ENCODE assay signal across 7 mouse cellular contexts in genomic region chr14:76818256-76819010, GRCm38 (mm10).
DNase-seq lines count a peak whose midpoint lies in the region; ATAC-seq and TF ChIP-seq lines count a peak whose summit lies in the region.

No protein-coding gene starts in this region.

- no peak overlapping the region for H3K4me3 ChIP-seq in neural tube, embryonic 15.5 days (replicated peaks)
- H3K4me3 ChIP-seq in intestine, postnatal 0 days (ENCODE audit: low read depth, low read length) = no peak overlapping the region
- no peak overlapping the region for H3K4me3 ChIP-seq in liver, embryonic 15.5 days (replicated peaks)
- no peak overlapping the region for H3K4me3 ChIP-seq in stomach, postnatal 0 days (ENCODE audit: low read depth, low read length)
- H3K4me3 ChIP-seq in forebrain, postnatal 0 days (ENCODE audit: low read depth, low read length) = no peak overlapping the region

- no peak overlapping the region for H3K9ac ChIP-seq in neural tube, embryonic 15.5 days (replicated peaks)
- H3K9ac ChIP-seq in intestine, postnatal 0 days (ENCODE audit: low read depth, low read length) = no peak overlapping the region
- H3K9ac ChIP-seq in liver, embryonic 15.5 days = no peak overlapping the region
- 0 out of 2 replicates have a peak overlapping the region, but pooled peaks have one; percentile 27 for H3K9ac ChIP-seq in stomach, postnatal 0 days (ENCODE audit: low read length)
- H3K9ac ChIP-seq in forebrain, postnatal 0 days = no peak overlapping the region

- H3K4me2 ChIP-seq in neural tube, embryonic 15.5 days = no peak overlapping the region
- no peak overlapping the region for H3K4me2 ChIP-seq in intestine, postnatal 0 days (replicated peaks; ENCODE audit: low read depth)
- H3K4me2 ChIP-seq in liver, embryonic 15.5 days = peak overlapping the region; percentile 18; the same call in 1 of the 2 replicates
- H3K4me2 ChIP-seq in stomach, postnatal 0 days (replicated peaks; ENCODE audit: low read depth) = peak overlapping the region; percentile 5; the same call in 1 of the 2 replicates
- no peak overlapping the region for H3K4me2 ChIP-seq in forebrain, postnatal 0 days (ENCODE audit: low read depth)

- TF ChIP-seq EP300 in stomach, postnatal 0 days (optimal IDR thresholded peaks at IDR 0.05) = no peak

- WGBS in neural tube, embryonic 15.5 days = 65% methylated on average over 10 of the region's 10 CpGs
- WGBS in intestine, postnatal 0 days = 27% methylated on average over 10 of the region's 10 CpGs
- 31% methylated on average over 10 of the region's 10 CpGs for WGBS in liver, embryonic 15.5 days (ENCODE audit: insufficient replicate concordance)
- WGBS in stomach, postnatal 0 days = 46% methylated on average over 10 of the region's 10 CpGs
- WGBS in forebrain, postnatal 0 days = 70% methylated on average over 10 of the region's 10 CpGs

- peak overlapping the region; percentile 68 for H3K27ac ChIP-seq in neural tube, embryonic 15.5 days (replicated peaks)
- H3K27ac ChIP-seq in intestine, postnatal 0 days (ENCODE audit: low read depth, low read length) = peak overlapping the region; percentile 47; the same call in 1 of the 2 replicates
- H3K27ac ChIP-seq in liver, embryonic 15.5 days (replicated peaks) = peak overlapping the region; percentile 65
- H3K27ac ChIP-seq in stomach, postnatal 0 days (replicated peaks) = peak overlapping the region; percentile 87
- no peak overlapping the region for H3K27ac ChIP-seq in forebrain, postnatal 0 days (ENCODE audit: low read depth, low read length)

- no peak for ATAC-seq in neural tube, embryonic 15.5 days (ENCODE audit: low FRiP score)
- ATAC-seq in intestine, postnatal 0 days = no peak
- peak; percentile 67 for ATAC-seq in liver, embryonic 15.5 days (ENCODE audit: insufficient read depth)
- peak; percentile 78 for ATAC-seq in stomach, postnatal 0 days (ENCODE audit: low FRiP score, low TSS enrichment)
- no peak for ATAC-seq in forebrain, postnatal 0 days

- no peak for TF ChIP-seq CTCF in intestine, postnatal 0 days (IDR thresholded peaks at IDR 0.05; ENCODE audit: low read depth)
- TF ChIP-seq CTCF in stomach, postnatal 0 days (IDR thresholded peaks at IDR 0.05; ENCODE audit: low read depth) = no peak
- TF ChIP-seq CTCF in forebrain, postnatal 0 days (IDR thresholded peaks at IDR 0.05; ENCODE audit: low read depth) = no peak

- DNase-seq in neural tube, embryonic 10.5 days (ENCODE audit: extremely low spot score, low spot score) = no peak
- peak; percentile 41 for DNase-seq in stomach, postnatal 0 days (ENCODE audit: low spot score)
- no peak for DNase-seq in forebrain, postnatal 0 days
- no peak for DNase-seq in ovary, postnatal 14 days (ENCODE audit: low spot score)

- peaks cover 27% of the 10 kb centered on the region for H3K4me1 ChIP-seq in neural tube, embryonic 15.5 days
- peaks cover 39% of the 10 kb centered on the region for H3K4me1 ChIP-seq in intestine, postnatal 0 days (replicated peaks; ENCODE audit: control insufficient read depth, insufficient read depth, low read length)
- H3K4me1 ChIP-seq in liver, embryonic 15.5 days (replicated peaks) = peaks cover 30% of the 10 kb centered on the region
- H3K4me1 ChIP-seq in stomach, postnatal 0 days (replicated peaks; ENCODE audit: control insufficient read depth, insufficient read depth) = peaks cover 13% of the 10 kb centered on the region; the same call in 1 of the 2 replicates
- H3K4me1 ChIP-seq in forebrain, postnatal 0 days (ENCODE audit: insufficient read depth) = no peaks in the 10 kb centered on the region

- H3K27me3 ChIP-seq in neural tube, embryonic 15.5 days (replicated peaks) = no peaks in the 10 kb centered on the region
- H3K27me3 ChIP-seq in intestine, postnatal 0 days (replicated peaks; ENCODE audit: control insufficient read depth, insufficient read depth, low read length) = no peaks in the 10 kb centered on the region
- no peaks in the 10 kb centered on the region for H3K27me3 ChIP-seq in liver, embryonic 15.5 days
- H3K27me3 ChIP-seq in stomach, postnatal 0 days (ENCODE audit: control insufficient read depth, insufficient read depth, low read length) = no peaks in the 10 kb centered on the region
- H3K27me3 ChIP-seq in forebrain, postnatal 0 days (ENCODE audit: insufficient read depth, low read length) = no peaks in the 10 kb centered on the region

- no peaks in the 10 kb centered on the region for H3K36me3 ChIP-seq in neural tube, embryonic 15.5 days
- no peaks in the 10 kb centered on the region for H3K36me3 ChIP-seq in intestine, postnatal 0 days (ENCODE audit: control insufficient read depth, insufficient read depth)
- H3K36me3 ChIP-seq in liver, embryonic 15.5 days (replicated peaks) = no peaks in the 10 kb centered on the region
- H3K36me3 ChIP-seq in stomach, postnatal 0 days (ENCODE audit: control insufficient read depth, insufficient read depth, low read length) = no peaks in the 10 kb centered on the region
- H3K36me3 ChIP-seq in forebrain, postnatal 0 days (ENCODE audit: insufficient read depth) = no peaks in the 10 kb centered on the region

- no peaks in the 10 kb centered on the region for H3K9me3 ChIP-seq in neural tube, embryonic 15.5 days (replicated peaks)
- no peaks in the 10 kb centered on the region for H3K9me3 ChIP-seq in intestine, postnatal 0 days (ENCODE audit: control insufficient read depth)
- H3K9me3 ChIP-seq in liver, embryonic 15.5 days (replicated peaks) = no peaks in the 10 kb centered on the region
- H3K9me3 ChIP-seq in stomach, postnatal 0 days (ENCODE audit: control insufficient read depth, low read length) = no peaks in the 10 kb centered on the region
- H3K9me3 ChIP-seq in forebrain, postnatal 0 days (ENCODE audit: low read length) = no peaks in the 10 kb centered on the region

Comparison
In these comparisons a context has a peak if more than half of its experiments do, and no peak if none do; other contexts are left out.
1. ATAC-seq: peak in liver, embryonic 15.5 days (single experiment) and stomach, postnatal 0 days (single experiment); none in neural tube, embryonic 15.5 days (single experiment), intestine, postnatal 0 days (single experiment) and forebrain, postnatal 0 days (single experiment).
2. H3K4me2 ChIP-seq: peak in liver, embryonic 15.5 days (single experiment) and stomach, postnatal 0 days (single experiment); none in neural tube, embryonic 15.5 days (single experiment), intestine, postnatal 0 days (single experiment) and forebrain, postnatal 0 days (single experiment).